Mouse (Mus musculus): Measurements from ENCODE around the gene Ttc6.

Gene Ttc6

DNA sequence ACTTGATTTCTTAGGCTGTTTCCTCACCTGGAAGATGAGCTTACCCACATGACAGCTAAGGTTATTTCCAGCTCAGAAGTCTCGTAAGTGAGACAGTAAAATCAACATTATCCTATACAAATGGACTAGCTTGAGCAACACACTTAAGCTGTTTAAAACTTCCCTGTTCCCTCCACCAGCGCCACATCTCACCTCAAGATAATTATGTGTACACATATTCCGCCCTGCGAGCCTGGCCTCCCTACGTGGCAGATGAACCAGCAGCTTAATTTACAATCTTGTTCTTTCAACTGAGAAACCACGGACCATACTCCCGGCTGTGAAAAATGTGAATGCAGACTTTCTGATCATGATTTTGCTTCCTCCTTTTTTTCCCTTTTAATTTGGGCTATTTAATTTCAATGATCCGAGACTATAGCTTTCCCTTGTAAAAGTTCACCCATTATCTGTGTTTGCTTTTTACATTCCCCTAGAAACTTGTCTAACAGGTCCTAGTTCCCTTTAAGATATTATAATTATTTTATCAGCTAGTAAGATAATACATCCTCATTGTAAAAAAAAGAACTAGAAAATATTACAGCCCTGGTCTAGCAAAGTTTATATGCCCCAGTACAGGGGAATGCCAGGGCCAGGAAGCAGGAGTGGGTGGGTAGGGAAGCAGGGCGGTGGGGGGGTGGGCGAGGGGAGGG lies 99.2 kb downstream of the Ttc6 start:
- no peak for DNase-seq (ENCODE audit: low spot score)

DNA sequence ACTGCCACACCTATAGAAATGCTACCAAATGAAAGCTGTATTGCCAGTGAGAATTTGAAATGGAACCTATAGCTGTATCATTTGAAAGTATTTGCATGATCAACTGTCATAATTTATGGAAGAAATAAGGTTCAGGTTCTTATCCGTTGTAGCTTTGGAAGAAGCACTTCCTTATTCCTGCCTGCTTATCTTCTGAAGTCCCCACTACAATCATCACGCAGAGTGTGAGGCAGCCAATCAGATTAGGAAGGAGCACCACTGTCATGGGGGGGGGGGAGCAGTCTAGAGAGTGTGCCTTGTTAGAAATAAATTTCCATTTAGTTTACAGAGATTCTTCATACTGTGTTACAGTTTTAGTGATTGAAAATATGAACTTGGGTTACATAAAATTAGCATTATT lies 108.5 kb downstream of the Ttc6 start:
- DNase-seq (ENCODE audit: low spot score) = no peak

DNA sequence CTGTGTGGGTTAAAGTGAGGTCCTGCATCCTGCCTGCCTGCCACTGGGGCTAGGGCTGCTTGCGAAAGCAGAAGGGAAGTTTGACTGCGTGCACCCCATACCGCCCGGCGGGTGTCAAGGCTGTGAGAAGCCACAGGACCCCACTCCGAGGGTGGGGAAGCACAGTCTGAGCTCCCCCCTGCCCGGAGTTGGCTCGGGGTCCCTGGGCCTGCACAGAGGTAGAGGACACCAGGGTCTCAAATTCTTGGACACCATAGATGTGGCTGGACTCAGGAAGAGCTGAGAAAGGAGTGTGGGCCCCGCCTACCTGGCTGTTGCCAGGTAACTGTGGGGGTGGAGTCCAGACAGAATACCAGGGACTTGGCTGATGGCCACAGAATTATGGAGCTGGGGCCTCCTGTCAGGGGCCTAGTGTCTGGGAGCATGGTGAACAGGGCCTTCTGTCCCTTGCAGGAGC lies 121.1 kb downstream of the Ttc6 start:
- DNase-seq (ENCODE audit: low spot score) = no peak

DNA sequence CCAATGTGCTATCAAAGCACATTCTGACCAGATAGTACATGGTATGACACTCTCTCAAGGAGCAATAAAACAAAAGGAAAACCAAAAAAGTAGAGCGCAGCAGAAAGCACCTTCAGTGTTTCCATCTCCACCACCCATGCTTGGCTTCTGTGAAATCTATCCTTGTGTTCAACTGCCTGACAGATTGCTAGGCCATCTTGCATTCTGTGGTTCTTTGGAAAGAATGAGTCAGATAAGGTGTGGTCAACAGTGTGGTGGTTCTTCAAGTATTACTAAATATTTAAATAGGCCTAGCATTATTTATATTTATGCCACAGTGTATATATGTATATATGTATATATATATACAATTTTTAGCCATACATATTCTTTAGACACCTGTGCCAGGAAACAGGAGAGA lies 146.1 kb downstream of the Ttc6 start:
- DNase-seq (ENCODE audit: low spot score) = no peak

DNA sequence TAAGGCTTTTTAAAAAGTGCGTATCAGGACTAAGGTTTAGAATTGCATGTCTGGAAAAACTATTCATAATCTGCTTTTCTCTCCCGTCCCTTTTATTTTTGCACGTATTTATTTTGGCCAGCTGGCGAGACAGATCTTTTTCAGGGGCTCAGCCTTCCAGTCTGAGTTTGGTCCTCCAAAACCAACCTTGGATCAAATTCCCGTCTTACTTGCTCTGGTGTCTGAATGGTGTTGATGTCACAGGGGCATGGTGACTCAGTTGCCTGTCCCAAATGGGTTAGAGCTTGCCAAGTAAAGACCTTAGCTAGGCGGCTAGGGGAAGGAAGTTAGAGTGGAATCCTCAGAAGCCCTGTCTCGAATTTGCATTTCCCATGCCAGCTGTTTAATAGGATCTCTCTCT lies 200.8 kb downstream of the Ttc6 start:
- no peak for DNase-seq (ENCODE audit: low spot score)

DNA sequence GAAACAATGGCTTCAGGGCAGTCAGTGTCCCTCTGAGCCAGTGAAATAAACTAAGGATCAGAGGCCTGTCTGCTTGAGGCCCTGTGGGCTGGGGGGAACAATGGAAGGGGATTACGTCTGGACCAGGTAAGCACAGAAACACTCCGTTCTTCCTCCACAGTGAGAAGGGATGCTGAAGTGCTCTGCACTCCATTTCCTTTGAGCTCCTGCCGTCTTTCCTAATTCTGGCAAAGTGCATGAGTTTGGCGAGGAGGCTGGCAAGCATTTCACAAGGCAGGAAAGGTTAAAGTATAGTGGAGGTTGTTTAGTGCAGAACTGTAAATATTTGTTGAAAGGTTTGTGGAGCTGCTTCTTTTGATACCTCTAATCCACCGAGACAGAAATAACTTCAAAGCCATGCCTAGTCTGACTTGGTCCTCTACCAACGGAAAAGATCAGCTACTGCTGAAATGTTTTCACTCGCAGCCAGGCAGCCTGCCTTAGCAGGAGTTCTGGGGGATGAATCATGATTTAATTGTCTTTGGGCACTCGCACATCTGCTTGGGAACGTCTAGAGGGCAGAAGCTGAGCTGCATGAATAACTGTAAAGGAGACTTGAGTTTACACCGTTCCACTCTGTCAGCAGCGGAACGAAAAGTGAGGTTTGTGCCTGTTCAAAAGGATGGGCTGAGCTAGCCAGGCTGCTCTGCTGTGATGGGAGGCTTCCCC lies 212.5 kb downstream of the Ttc6 start:
- no peak for DNase-seq (ENCODE audit: low spot score)

DNA sequence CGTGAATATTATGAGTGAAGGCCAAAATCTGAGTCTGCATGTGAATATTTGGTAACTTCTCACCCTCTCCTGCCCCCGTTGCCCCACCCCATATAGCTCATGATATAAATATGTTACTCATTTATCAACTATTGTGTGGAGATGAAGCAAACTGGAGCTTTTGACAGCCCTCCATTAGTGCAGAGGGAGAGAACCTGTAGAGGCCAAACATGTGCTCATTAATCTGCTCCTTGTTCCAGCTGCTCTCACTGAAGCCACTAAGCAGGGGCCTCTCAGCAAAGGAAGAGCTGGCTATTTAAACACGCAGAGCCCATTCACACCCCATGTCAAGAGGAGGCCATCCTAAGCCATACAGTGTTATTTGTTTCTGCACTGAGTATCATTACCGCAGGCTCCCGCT lies 218.0 kb downstream of the Ttc6 start:
- no peak for DNase-seq (ENCODE audit: low spot score)

DNA sequence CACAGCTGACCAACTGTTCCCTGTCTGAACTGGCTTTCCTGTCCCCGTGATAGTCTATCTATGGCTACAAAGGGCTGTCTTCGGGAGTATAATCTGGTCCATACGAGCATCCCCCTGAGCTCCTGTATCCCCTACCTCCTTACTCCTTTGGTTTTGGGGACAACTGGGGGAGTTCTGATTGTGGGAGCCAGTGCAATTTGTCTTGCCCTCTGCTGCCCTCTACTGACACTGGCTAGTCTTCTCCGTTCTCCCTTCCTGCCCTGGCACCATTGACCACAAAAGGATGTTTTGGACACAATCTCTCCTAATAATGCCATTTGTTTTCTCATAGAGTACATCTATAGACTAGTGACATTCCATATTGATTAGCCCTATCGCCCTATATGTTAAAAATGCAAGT lies 223.6 kb downstream of the Ttc6 start:
- DNase-seq (ENCODE audit: low spot score) = peak; percentile 51

All from adipocyte (in vitro differentiated cells).